Mouse (Mus musculus) kidney, adult 8-10 months (tissue): ENCODE results near the gene Tbc1d17.
A peak's percentile ranks its signal among the peaks of the same experiment; 100 is the strongest.

ENCODE experiments used
- DNase-seq, 2 experiments: peaks; one replicate each; pipeline ENCODE4 v3.0.0; 2022

Gene Tbc1d17

DNA sequence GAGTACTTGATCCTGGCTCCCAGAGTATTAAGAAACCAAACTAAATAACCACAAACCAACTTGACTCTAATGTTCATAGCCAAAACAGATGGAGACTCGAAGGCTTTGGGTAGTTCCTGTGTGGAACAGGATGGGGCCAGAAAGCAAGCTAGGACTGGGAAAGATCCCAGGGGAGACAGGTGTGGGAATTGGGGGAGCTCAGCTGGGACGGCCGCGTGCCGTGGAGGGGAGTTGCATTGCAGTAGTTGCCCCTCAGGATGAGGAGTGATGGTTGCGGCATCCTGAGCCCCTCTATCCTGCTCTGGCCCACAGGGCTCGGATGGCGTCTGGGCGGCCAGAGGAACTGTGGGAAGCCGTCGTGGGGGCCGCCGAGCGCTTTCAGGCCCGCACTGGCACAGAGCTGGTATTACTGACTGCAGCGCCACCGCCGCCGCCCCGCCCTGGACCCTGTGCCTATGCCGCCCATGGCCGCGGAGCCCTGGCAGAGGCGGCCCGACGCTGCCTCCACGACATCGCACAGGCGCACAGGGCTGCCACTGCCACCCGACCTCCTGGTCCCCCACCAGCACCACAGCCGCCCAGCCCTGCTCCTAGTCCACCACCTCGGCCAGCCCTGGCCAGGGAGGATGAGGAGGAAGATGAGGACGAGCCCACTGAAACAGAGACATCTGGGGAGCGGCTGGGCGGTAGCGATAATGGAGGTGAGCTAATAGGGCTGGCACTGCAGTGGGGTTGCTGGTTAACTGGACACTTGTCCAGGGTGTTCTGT, 3.6 kb upstream of the Tbc1d17 start:
- no peak for DNase-seq

DNA sequence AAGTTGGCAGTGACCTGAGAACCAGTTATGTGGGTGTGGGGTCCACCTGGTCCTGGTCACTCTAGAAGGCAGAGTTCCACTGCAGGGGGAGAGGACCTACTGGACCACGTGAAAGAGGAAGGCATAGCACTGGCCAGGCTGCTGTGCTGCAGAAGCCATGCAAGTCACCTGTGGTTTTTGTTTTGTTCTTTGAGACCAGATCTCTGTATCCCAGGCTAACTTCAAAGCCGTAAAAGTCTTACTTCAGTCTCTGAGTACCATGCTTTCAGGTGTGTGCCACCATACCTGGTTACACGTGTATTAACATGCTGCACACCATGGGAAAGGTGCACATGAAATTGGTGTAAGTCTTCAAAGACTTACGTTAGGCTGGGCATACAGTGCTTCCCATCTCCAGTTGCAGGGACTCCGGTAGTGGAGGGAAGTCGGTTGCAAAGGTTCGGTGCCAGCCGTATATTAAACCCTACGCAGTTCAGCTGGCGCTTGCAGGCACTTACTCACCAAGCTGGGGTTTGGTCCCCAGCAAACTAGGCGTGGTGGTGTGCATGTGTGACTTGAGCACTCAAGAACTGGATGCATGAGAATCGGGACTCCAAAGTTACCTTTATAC, 2.9 kb upstream of the Tbc1d17 start:
- no peak for DNase-seq

GRCm38 (mm10) chr7:44850789-44851624, 2.1 kb upstream of the Tbc1d17 start:
- peak in 1 of 2 experiments; percentile 17 for DNase-seq

DNA sequence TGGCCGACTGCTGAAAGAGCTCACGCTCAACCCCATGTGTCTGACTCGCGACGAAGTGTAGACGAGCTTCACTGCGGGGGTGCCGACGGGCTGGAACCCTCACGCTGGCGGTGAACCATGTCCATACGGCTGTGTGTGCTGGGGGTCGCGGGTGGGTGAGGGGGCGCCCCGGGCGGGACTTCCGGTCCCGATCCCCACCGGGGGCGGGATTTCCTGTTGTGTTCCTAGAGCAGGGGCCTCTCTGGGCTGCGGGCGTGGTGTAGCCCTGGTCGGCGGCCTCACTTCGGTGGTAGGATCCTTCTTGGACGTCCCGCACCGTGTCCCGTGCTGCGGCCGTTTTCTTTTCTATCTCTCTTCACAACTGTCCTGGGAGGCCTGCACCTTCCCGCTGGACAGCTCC, 1.3 kb upstream of the Tbc1d17 start:
- DNase-seq: peak; percentile 71 to 74

- DNase-seq: peak; percentile 91 to 92
Observed at GRCm38 (mm10) chr7:44849416-44850111, 685 bp upstream of the Tbc1d17 start.

DNA sequence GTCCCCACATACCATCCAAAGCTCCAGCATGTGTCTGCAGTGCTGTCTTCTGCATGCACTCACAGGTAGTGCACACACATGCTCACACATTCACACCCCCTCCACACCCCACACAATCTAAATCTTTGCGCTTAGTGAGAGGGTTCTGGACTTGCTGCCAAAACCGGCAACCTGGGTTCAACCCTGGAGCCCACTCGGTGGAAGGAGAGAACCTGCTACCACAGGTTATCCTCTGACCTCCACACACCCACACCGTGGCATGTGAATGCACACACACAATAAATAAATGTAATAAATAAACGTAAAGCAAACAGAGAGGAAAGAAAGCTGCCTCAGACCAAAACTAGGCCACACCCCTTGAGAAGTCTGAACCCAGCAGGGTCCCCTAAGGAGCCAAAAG, 1.1 kb downstream of the Tbc1d17 start:
- no peak for DNase-seq

DNA sequence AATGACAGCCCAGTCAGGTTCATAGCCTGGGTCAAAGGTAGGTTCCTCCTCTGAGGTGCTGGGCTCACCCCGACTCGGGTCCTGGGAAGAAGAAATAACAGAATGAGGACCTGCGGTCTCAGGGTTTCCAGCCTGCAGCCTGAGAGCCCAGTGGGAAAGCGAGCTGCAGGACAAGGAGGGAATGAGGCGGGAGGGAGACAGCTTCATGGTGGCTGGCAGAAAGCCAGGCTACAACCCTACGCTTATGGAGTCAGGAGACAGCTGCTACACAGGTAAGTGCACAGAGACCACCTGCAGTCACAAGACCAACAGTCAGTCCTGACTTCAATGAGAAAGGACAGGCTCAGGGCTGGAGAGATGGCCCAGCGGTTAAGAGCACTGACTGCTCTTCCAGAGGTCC, 2.1 kb downstream of the Tbc1d17 start:
- DNase-seq: no peak

DNA sequence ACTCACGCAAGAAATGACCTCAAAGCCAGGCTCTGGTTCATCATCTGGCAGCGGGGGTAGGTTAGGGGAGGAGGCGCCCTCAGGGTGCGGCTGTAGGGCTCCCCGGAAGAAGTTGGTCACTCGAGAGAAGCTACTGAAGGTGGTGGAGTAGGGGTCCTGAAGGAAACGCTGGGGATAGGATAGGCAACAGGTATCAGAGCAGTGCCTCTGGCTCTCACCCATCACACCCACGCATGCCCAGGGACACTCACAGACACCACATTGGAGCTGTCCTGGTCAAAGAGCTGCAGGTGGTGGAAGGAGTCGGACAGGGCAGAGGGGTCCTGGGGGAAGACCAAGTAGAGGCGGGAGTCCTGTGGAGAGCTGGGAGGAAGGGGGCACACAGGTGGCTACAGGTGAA, 3.9 kb downstream of the Tbc1d17 start:
- DNase-seq: no peak

GRCm38 (mm10) chr7:44841825-44842463, 6.9 kb downstream of the Tbc1d17 start:
- DNase-seq: no peak

GRCm38 (mm10) chr7:44840426-44840825, 8.5 kb downstream of the Tbc1d17 start:
- no peak for DNase-seq

DNA sequence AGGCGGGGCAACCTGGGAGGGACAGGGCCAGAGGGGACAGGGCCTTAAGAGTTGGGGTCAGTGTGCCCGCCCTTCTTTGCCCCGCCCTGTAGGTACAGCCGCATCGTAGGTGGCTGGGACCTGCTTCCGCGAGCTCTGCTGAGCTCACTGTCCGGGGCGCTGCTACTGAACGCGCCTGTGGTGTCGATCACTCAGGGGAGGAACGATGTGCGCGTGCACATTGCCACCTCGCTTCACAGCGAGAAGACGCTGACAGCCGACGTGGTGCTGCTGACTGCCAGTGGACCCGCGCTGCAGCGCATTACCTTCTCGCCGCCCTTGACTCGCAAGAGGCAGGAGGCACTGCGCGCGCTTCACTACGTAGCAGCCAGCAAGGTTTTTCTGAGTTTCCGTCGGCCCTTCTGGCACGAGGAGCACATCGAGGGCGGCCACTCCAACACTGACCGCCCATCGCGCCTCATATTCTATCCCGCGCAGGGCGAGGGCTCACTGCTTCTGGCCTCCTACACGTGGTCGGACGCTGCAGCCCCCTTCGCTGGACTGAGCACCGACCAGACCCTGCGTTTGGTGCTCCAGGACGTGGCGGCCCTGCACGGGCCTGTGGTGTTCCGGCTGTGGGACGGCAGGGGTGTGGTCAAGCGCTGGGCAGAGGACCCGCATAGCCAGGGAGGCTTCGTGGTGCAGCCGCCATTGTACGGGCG, 9.2 kb downstream of the Tbc1d17 start:
- no peak for DNase-seq

GRCm38 (mm10) chr7:44839171-44839490, 9.7 kb downstream of the Tbc1d17 start:
- DNase-seq: no peak

GRCm38 (mm10) chr7:44838073-44838472, 10.8 kb downstream of the Tbc1d17 start:
- no peak for DNase-seq

GRCm38 (mm10) chr7:44836423-44837053, 12.3 kb downstream of the Tbc1d17 start:
- no peak for DNase-seq

DNA sequence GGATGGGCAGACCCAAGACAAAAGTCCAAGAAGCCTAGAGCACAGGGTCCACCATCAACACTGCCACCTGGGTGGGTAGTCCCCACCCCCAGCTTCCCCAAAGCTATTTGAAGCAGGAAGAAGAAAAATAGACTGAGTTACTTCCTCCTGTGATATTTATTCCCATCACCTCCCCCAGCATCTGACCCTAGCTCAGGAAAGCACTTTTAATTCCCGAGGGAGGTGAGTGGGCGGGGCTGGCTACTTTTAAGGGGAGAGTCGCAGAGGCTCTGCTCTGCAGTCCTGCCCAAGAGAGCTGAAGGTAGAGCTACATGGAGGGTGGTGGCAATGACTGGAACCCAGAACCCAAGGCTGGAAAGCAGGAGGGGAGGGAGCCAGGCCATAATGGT, 12.9 kb downstream of the Tbc1d17 start:
- no peak for DNase-seq

DNA sequence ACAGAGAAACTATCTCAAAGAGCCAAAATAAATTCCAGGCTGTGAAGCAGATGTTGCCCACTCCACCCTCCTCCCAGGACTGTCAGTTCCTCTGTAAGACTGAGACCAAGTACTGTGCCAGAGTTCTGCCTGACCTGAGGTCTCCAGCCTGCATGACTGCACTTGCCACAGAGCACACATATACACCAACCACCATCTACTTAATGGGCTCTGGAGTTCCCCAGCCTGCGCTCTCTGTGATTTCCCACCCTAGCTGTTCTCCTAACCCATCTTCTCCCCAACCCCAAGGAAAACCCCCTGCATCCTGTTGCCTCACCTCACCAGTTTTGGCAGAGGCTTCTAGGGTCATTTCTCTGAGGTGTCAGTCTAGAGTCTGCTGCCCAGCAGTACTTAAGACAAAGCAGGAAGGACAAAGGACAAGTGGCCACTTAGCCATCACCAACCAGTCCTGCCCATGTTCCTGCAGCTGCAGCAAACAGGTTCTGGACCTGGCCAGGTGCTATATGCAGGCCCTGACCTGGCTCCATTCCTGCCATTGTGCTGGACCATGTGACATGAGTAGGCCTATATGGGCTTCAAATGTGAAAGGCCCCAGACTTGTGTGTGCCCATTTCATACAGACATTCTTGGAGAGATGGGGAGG, 13.4 kb downstream of the Tbc1d17 start:
- no peak for DNase-seq

- DNase-seq: no peak
Observed at GRCm38 (mm10) chr7:44832763-44833162, 16.1 kb downstream of the Tbc1d17 start.

- DNase-seq: no peak
Observed at GRCm38 (mm10) chr7:44828706-44829105, 20.2 kb downstream of the Tbc1d17 start.

DNA sequence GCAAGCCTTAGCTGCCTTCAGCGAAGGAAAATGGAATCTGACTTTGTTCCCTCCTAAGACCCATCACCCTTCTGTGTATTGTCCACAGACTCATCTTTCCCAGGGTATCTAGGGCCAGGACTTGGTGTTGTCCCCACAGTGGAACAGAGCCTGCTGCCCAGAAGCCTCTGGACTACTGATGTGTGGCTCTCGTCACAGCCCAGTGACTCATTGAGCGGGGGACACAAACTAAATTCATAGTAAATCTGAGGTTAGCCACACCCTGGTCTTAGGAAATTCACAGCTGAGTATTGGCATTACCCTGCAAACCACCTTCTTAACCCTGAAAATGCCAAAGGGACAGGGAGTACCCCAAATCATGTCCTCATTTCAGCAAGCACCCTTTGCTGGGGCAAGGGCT, 22.1 kb downstream of the Tbc1d17 start:
- DNase-seq: no peak

DNA sequence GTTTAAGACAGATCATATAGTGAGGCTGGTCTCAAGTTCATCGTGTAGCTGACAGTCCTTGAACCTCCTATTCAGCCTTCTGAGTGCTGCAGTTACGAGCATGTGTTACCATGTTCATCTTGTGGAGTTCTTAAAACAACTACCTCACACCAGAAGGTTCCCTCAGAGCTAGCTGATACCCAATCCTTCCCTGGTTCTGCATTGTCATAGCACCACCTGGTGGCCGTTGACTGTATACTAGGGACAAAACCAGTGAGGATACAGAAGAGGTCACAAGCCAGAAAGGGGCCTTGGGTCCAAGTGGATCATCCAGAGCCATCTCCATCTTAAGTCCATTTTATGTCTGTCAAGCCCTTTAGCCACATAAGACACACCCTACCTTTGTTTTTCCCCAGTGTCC, 24.0 kb downstream of the Tbc1d17 start:
- DNase-seq: peak; percentile 62 to 79

GRCm38 (mm10) chr7:44823409-44823808, 25.5 kb downstream of the Tbc1d17 start:
- DNase-seq: no peak
